Mouse (Mus musculus) hindbrain, embryonic 16.5 days (tissue): ENCODE measurements around the gene Ap4b1. TPM values are rescaled to one million over a fixed set of nuclear protein-coding genes. Genes with fewer than 3 reads are reported as not detected.

Experiments used
- ATAC-seq: fragments of 200-750 bp; cut with Nextera tagmentation; 2 replicates; pipeline ENCODE4 v1.8.0; 2017; ENCODE audit warnings: moderate TSS enrichment, moderate library complexity
- H3K27ac ChIP-seq: fragments of 300-500 bp; sonication (generic); 2 replicates; pipeline ENCODE4 v1.5.1; 2014; ENCODE audit warnings: low read depth, mild to moderate bottlenecking, control low read depth, low read length, moderate library complexity
- H3K27me3 ChIP-seq: fragments of 300-500 bp; sonication (generic); replicated peaks from 2 replicates; pipeline ENCODE4 v1.6.1; 2014; ENCODE audit warnings: low read length; ENCODE audit not compliant: control insufficient read depth, insufficient read depth
- H3K36me3 ChIP-seq: fragments of 300-500 bp; sonication (generic); 2 replicates; pipeline ENCODE4 v1.6.1; 2014; ENCODE audit warnings: mild to moderate bottlenecking, low read length, moderate library complexity, mixed read lengths; ENCODE audit not compliant: control insufficient read depth, insufficient read depth
- H3K4me1 ChIP-seq: fragments of 300-500 bp; sonication (generic); 2 replicates; pipeline ENCODE4 v1.6.1; 2014; ENCODE audit warnings: low read depth, low read length; ENCODE audit not compliant: control insufficient read depth, insufficient read depth
- H3K4me2 ChIP-seq: fragments of 300-500 bp; sonication (generic); 2 replicates; pipeline ENCODE4 v1.6.1; 2014; ENCODE audit warnings: mild to moderate bottlenecking, low read length, control low read depth, moderate library complexity
- H3K4me3 ChIP-seq: fragments of 300-500 bp; sonication (generic); 2 replicates; pipeline ENCODE4 v1.5.1; 2014; ENCODE audit warnings: mild to moderate bottlenecking, low read length, control low read depth, moderate library complexity
- H3K9ac ChIP-seq: fragments of 300-500 bp; sonication (generic); 2 replicates; pipeline ENCODE4 v1.6.1; 2014; ENCODE audit warnings: low read depth, mild to moderate bottlenecking, control low read depth, low read length, moderate library complexity
- H3K9me3 ChIP-seq: fragments of 300-500 bp; sonication (generic); 2 replicates; pipeline ENCODE4 v1.6.1; 2014; ENCODE audit warnings: mild to moderate bottlenecking, low read length, moderate library complexity; ENCODE audit not compliant: control insufficient read depth
- WGBS: fragments of 180-500 bp; shearing (Covaris S2); extraction: QIAGEN DNeasy Blood & Tissue Kit; methylation state at CpG from one replicate; pipeline ENCODE4 v1.1.7; 2014; 5-methylcytosine and 5-hydroxymethylcytosine counted together
- polyA plus RNA-seq: library from polyadenylated mRNA; unstranded; fragments of >200 nt; fragmentation: Nextera tagmentation; extraction: Ambion mirVana; gene quantifications from 2 replicates; pipeline ENCODE4 v1.2.1, GENCODE M21; 2015

Ap4b1 gene
- polyA plus RNA-seq, 1 experiment from 2014 or later, result 22.1 TPM

DNA sequence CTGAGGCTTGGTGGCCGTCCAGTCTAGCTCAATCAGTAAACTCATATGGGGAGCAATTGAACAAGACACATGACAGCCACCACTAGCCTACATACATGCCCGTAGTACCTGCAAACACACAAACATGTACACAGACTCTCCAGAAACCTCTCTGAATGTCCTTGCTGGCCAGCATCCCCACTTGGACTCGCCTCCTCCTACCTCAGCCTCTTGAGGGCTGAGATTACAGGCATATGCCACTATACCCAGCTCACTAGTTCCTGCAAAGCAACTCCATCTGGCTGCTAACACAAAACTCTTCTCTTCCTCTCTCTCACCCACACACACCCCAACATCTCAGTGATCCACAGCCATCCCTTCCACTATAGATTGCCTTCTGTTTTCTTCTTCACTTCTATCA lies 29.0 kb upstream of the Ap4b1 start:
- ATAC-seq, result no peak
- no peaks in the 10 kb centered on the region for H3K9me3 ChIP-seq
- no peak overlapping the region for H3K4me2 ChIP-seq
- no peaks in the 10 kb centered on the region; the same call in 1 of the 2 replicates for H3K4me1 ChIP-seq
- no peaks in the 10 kb centered on the region for H3K27me3 ChIP-seq
- H3K27ac ChIP-seq, result no peak overlapping the region
- no peak overlapping the region for H3K4me3 ChIP-seq
- H3K9ac ChIP-seq, result no peak overlapping the region
- 93% methylated on average over 3 of the region's 3 CpGs for WGBS
- peaks cover 8% of the 10 kb centered on the region; the same call in 1 of the 2 replicates for H3K36me3 ChIP-seq

DNA sequence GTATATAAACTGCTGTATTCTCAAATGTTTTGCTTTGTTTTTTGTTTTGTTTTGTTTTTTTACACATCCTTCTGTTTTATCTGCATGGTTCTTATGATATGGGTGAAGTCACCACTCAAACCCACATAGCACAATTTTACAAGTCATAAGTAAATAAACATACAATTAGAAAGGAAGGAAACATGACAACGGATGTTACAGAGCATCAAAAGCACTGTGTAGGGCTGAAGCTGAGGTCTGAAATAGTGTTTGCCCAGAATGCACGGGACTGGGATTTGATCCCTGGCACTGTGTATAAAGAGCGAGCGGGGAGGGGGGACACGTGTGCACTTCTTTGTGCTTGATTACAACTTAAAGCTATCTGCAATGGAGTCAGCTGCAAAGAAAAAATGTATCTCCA lies 28.5 kb upstream of the Ap4b1 start:
- H3K4me2 ChIP-seq, result no peak overlapping the region
- no peak overlapping the region for H3K9ac ChIP-seq
- ATAC-seq, result no peak
- H3K27me3 ChIP-seq, result no peaks in the 10 kb centered on the region
- H3K4me1 ChIP-seq, result no peaks in the 10 kb centered on the region; the same call in 1 of the 2 replicates
- no peaks in the 10 kb centered on the region for H3K9me3 ChIP-seq
- H3K27ac ChIP-seq, result no peak overlapping the region
- no peak overlapping the region for H3K4me3 ChIP-seq
- 86% methylated on average over 5 of the region's 5 CpGs for WGBS
- H3K36me3 ChIP-seq, result peaks cover 8% of the 10 kb centered on the region; the same call in 1 of the 2 replicates

DNA sequence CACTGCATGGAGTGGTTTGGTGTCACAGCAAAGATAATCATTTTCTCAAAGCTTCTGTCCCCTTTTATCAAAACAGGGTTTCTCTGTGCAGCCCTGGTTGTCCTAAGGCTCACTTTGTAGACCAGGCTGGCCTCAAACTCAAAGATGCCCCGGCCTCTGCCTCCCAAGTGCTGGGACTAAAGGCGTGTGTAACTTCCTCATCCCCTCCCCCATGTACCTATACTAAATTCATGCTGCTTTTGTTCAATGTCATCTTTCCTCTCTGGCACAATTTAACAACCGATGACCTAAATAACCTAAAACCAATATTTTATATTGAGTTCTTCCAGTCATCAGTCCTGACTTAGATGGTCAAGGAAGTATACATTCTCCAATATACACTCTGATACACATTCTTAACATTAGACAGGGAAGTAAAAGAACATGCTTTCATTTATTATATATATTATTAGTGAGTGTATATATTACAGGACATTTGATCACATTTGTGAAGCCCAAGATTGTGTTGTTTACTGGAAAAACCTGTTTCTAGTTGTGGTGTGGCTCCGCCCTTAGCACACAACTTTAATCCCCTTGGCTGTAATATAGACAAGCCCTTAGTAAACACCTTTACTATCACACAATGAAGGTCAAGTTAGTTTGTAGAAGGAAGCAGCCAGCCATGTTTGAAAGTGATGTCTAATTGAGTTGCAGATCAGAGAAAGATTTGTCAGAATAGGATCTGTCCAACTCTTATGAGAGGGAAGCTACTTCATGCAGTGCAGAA lies 26.3 kb upstream of the Ap4b1 start:
- Histone ChIP-seq H3K9ac (no peak overlapping the region), H3K4me1 (peaks cover 2% of the 10 kb centered on the region; the same call in 1 of the 2 replicates), H3K9me3 (no peaks in the 10 kb centered on the region), H3K36me3 (no peaks in the 10 kb centered on the region), H3K27me3 (no peaks in the 10 kb centered on the region), H3K4me2 (no peak overlapping the region), H3K27ac (no peak overlapping the region), H3K4me3 (no peak overlapping the region)
- WGBS, result 90% methylated on average over 4 of the region's 4 CpGs
- ATAC-seq, result no peak

DNA sequence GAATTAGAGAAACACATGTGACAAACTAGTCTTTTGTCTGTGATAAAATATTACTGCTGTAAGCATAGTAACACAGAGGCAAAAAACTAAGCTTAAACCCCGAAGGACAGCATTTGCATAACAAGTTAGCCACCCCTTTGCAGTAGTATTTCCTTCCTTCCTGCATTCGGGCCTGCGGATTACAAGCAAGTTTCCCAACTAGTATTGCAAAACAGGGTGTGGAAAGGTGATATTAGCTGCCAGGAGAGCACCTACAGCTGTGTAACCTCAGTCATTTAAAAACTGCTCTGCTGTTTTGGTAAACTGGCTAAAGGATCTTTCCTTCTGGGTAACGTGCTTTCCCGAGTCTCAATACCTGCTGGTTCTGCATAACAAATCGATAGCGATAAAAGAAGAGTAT lies 22.1 kb upstream of the Ap4b1 start:
- no peaks in the 10 kb centered on the region for H3K9me3 ChIP-seq
- 59% methylated on average over 7 of the region's 7 CpGs for WGBS
- no peak for ATAC-seq

DNA sequence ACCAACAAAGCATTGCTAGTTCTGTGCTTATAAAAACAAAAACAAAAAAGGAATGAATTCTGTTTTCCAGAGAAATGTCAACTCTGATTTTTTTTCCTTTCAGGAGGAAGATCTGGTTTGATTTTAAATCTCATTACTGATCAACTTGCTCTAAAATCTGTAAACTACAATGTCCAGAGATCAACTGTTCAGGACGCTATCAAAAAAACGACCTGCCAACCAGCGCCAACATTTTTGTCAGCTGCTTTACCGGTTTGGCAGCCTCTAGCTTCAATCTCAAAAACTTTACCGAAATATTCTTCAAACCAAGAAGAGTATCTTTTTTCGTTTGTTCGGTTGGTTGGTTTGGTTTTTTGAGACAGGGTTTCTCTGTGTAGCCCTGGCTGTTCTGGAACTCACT lies 20.2 kb upstream of the Ap4b1 start:
- no peak overlapping the region for H3K9ac ChIP-seq
- no peak for ATAC-seq
- H3K36me3 ChIP-seq, result no peaks in the 10 kb centered on the region
- no peaks in the 10 kb centered on the region for H3K9me3 ChIP-seq
- H3K4me1 ChIP-seq, result peaks cover 18% of the 10 kb centered on the region
- peak overlapping the region; percentile 69 for H3K4me2 ChIP-seq
- H3K27me3 ChIP-seq, result no peaks in the 10 kb centered on the region
- H3K27ac ChIP-seq, result no peak overlapping the region
- 84% methylated on average over 7 of the region's 7 CpGs for WGBS
- H3K4me3 ChIP-seq, result no peak overlapping the region

More for the DNA sequence above, 22.1 kb upstream of the Ap4b1 start:
- Histone ChIP-seq H3K4me2 (no peak overlapping the region), H3K4me3 (no peak overlapping the region), H3K9ac (no peak overlapping the region), H3K4me1 (peaks cover 18% of the 10 kb centered on the region), H3K27ac (no peak overlapping the region), H3K36me3 (no peaks in the 10 kb centered on the region), H3K27me3 (no peaks in the 10 kb centered on the region)

DNA sequence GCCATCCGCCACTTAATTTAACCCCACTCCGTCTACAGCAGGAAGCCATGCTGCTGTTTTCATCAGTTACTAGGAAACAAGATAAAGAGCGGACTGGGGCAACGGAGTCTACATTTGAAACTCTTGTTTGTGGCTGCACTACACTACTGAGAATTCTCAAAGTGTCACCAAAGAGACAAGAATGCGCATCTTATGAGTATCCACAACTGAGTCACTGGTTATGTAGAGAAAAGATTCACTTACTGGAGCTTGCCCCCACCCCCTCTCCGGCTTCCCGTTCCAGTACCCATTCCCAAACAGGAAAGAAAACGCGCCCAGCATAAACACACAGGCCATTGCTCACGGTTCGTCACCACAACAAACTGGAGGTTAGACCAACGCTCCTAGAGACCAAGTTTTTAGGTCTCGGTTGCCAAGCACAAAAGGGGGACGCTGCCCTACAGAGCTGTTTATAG lies 19.4 kb upstream of the Ap4b1 start:
- Histone ChIP-seq H3K36me3 (no peaks in the 10 kb centered on the region), H3K9me3 (no peaks in the 10 kb centered on the region), H3K4me2 (peak overlapping the region; percentile 69), H3K9ac (peak overlapping the region; percentile 99; the same call in 1 of the 2 replicates), H3K4me1 (peaks cover 18% of the 10 kb centered on the region), H3K27me3 (no peaks in the 10 kb centered on the region), H3K27ac (peak overlapping the region; percentile 50; the same call in 1 of the 2 replicates), H3K4me3 (peak overlapping the region; percentile 85)
- no peak for ATAC-seq
- WGBS, result under 1% methylated on average over 14 of the region's 14 CpGs

DNA sequence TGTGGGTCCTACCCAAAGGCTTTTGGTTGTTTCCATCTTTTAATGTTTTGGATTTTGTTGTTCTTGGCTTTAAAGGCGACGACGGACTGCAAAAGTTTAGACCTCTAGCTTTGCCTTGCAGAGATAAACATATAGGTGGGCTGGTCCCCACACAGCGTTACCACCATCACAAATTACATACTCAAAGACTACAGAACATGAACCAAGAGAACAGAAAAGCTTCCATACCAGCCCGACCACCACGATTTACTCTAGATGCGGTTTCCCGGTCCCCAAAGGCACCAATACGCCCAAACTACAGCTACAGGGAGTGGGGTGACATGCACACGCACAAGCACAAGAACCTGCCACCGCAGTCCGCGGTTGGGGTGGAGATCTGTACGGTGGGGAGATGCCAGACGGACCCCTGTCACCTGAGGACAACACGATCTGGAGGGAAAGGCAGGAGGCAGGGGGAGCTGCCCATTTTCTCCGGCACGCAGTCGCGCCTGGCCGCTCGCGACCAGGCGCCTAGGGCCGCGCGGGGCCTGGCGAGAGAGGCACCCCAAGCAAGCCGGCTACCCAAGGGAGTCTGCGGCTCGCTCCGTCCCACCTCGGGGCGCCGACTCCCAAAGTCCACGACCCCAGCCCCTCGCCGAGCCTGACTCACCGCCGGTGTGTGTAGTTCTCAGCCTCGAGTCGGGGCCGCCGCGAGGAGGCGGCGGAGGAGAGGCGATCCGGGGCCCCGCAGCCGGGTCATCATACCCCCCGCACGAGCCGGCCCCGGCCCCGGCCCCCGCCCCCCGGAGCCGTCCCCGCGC lies 18.8 kb upstream of the Ap4b1 start:
- H3K4me3 ChIP-seq, result peak overlapping the region; percentile 85
- no peaks in the 10 kb centered on the region for H3K9me3 ChIP-seq
- peak overlapping the region; percentile 69 for H3K4me2 ChIP-seq
- under 1% methylated on average over 31 of the region's 61 CpGs for WGBS
- peaks cover 18% of the 10 kb centered on the region for H3K4me1 ChIP-seq
- peak overlapping the region; percentile 94 for H3K27ac ChIP-seq
- peak overlapping the region; percentile 99 for H3K9ac ChIP-seq
- no peaks in the 10 kb centered on the region for H3K27me3 ChIP-seq
- peak; percentile 84 for ATAC-seq
- H3K36me3 ChIP-seq, result no peaks in the 10 kb centered on the region

DNA sequence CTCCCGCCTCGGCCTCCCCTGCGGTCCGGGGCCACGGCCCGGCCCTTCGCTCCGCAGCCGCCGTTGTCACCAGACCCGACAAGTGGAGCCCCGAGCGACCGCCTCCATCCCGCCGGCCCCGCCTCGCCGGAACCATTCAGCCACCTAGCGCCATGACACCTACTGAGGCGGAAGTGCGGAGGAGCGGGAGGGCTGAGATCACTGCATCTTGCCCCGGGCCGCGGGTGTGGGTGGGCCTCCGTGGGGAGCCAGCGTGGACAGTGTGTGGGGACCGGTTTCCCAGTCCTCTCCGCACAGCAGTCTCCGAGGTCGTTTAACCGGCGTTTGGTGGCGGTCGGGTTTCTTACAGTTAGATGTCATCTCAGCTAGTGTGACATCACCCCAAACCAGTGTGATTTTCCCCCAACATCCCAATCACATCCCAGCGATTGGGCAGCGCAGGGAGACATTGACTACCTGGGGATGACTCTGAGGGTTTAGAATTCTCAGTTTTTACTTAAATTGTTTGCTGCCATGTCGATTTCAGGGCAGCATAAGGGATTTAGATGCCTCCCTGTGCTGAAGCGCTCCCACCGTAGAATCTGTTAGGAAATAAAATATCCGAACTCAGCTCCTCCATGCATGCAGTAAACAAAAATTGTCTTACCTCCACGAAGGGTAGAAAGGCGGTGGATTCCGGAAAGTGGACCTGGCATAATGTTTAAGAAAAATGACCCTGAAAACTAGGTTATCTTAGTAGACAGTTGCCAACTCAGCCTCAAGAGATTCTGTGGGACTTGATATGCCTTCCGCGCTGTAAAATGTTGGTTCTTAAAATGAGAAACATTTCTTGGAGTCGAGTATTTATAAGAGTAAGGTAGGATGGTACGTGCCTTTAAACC lies 17.9 kb upstream of the Ap4b1 start, which contains the start of gene Hipk1:
Gene Hipk1 (minus strand): TSS at position 334 of the 881 bp plus-strand sequence.
- peak within 1 kb of the TSS; percentile 69 for H3K4me2 ChIP-seq
- no peaks in the 10 kb centered on the region for H3K27me3 ChIP-seq
- WGBS, result 10% methylated on average over 47 of the region's 49 CpGs
- peak within 1 kb of the TSS; percentile 85 for H3K4me3 ChIP-seq
- H3K4me1 ChIP-seq, result peaks cover 18% of the 10 kb centered on the region
- peak within 1 kb of the TSS; percentile 99 for H3K9ac ChIP-seq
- H3K9me3 ChIP-seq, result no peaks in the 10 kb centered on the region
- peak within 1 kb of the TSS; percentile 94 for H3K27ac ChIP-seq
- ATAC-seq, result peak; percentile 97
- no peaks in the 10 kb centered on the region for H3K36me3 ChIP-seq
